Mouse (Mus musculus) neural tube, embryonic 15.5 days (tissue): ENCODE results near the gene Prune1. TPM values are rescaled to one million over a fixed set of nuclear protein-coding genes. Genes with fewer than 3 reads are reported as not detected.

Experiments used
- ATAC-seq: fragments of 200-750 bp; cut with Nextera tagmentation; 2 replicates; pipeline ENCODE4 v1.8.0; 2017; ENCODE audit warnings: mild to moderate bottlenecking, moderate TSS enrichment, moderate library complexity; ENCODE audit not compliant: low FRiP score
- H3K27ac ChIP-seq: fragments of 300-500 bp; sonication (generic); replicated peaks from 2 replicates; pipeline ENCODE4 v1.5.1; 2015; ENCODE audit warnings: mild to moderate bottlenecking, inconsistent platforms
- H3K27me3 ChIP-seq: fragments of 300-500 bp; sonication (generic); replicated peaks from 2 replicates; pipeline ENCODE4 v1.6.1; 2015; ENCODE audit warnings: inconsistent platforms
- H3K36me3 ChIP-seq: fragments of 300-500 bp; sonication (generic); 2 replicates; pipeline ENCODE4 v1.6.1; 2015; ENCODE audit warnings: inconsistent platforms
- H3K4me1 ChIP-seq: fragments of 300-500 bp; sonication (generic); 2 replicates; pipeline ENCODE4 v1.6.1; 2015; ENCODE audit warnings: inconsistent platforms
- H3K4me2 ChIP-seq: fragments of 300-500 bp; sonication (generic); 2 replicates; pipeline ENCODE4 v1.6.1; 2015; ENCODE audit warnings: inconsistent platforms, mild to moderate bottlenecking, moderate library complexity
- H3K4me3 ChIP-seq: fragments of 300-500 bp; sonication (generic); replicated peaks from 2 replicates; pipeline ENCODE4 v1.5.1; 2015; ENCODE audit warnings: mild to moderate bottlenecking, inconsistent platforms
- H3K9ac ChIP-seq: fragments of 300-500 bp; sonication (generic); replicated peaks from 2 replicates; pipeline ENCODE4 v1.6.1; 2015; ENCODE audit warnings: mild to moderate bottlenecking, inconsistent platforms
- H3K9me3 ChIP-seq: fragments of 300-500 bp; sonication (generic); replicated peaks from 2 replicates; pipeline ENCODE4 v1.6.1; 2016; ENCODE audit warnings: inconsistent platforms
- WGBS: fragments of 180-500 bp; shearing (Covaris S2); methylation state at CpG from one replicate; pipeline ENCODE4 v1.1.7; 2015; ENCODE audit warnings: mixed read lengths; 5-methylcytosine and 5-hydroxymethylcytosine counted together
- polyA plus RNA-seq: library from polyadenylated mRNA; unstranded; fragments of >200 nt; fragmentation: Nextera tagmentation; extraction: Ambion mirVana; gene quantifications from 2 replicates; pipeline ENCODE4 v1.2.1, GENCODE M21; 2015

Prune1 gene
- polyA plus RNA-seq, 1 experiment from 2014 or later, result 61.7 TPM

GRCm38 (mm10) chr3:95273471-95273870 is 8.4 kb downstream of the Prune1 start:
- no peak overlapping the region for H3K9ac ChIP-seq
- ATAC-seq, result no peak
- no peak overlapping the region for H3K4me3 ChIP-seq
- no peaks in the 10 kb centered on the region for H3K9me3 ChIP-seq
- no peaks in the 10 kb centered on the region; the same call in 1 of the 2 replicates for H3K4me1 ChIP-seq
- no peak overlapping the region for H3K27ac ChIP-seq
- H3K4me2 ChIP-seq, result no peak overlapping the region
- H3K27me3 ChIP-seq, result no peaks in the 10 kb centered on the region
- 93% methylated on average over 5 of the region's 5 CpGs for WGBS
- H3K36me3 ChIP-seq, result peaks cover 5% of the 10 kb centered on the region; the same call in 1 of the 2 replicates

- ATAC-seq, result no peak
- Histone ChIP-seq H3K27me3 (no peaks in the 10 kb centered on the region), H3K27ac (no peak overlapping the region), H3K36me3 (peaks cover 27% of the 10 kb centered on the region), H3K4me2 (no peak overlapping the region), H3K4me1 (no peaks in the 10 kb centered on the region), H3K4me3 (no peak overlapping the region), H3K9me3 (no peaks in the 10 kb centered on the region), H3K9ac (no peak overlapping the region)
- WGBS, result 83% methylated on average over 12 of the region's 12 CpGs
These were observed 11.0 kb downstream of the Prune1 start for GRCm38 (mm10) chr3:95270766-95271364.

- Histone ChIP-seq H3K4me2 (no peak overlapping the region), H3K9ac (no peak overlapping the region), H3K4me1 (no peaks in the 10 kb centered on the region), H3K4me3 (no peak overlapping the region), H3K27me3 (no peaks in the 10 kb centered on the region), H3K36me3 (peaks cover 35% of the 10 kb centered on the region), H3K27ac (no peak overlapping the region), H3K9me3 (no peaks in the 10 kb centered on the region)
- 86% methylated on average over 5 of the region's 5 CpGs for WGBS
- ATAC-seq, result no peak
These were observed 12.1 kb downstream of the Prune1 start for GRCm38 (mm10) chr3:95269789-95270188.

GRCm38 (mm10) chr3:95267855-95268254 is 14.0 kb downstream of the Prune1 start:
- Histone ChIP-seq H3K9me3 (no peaks in the 10 kb centered on the region), H3K9ac (no peak overlapping the region), H3K4me1 (no peaks in the 10 kb centered on the region), H3K4me2 (no peak overlapping the region), H3K36me3 (peaks cover 47% of the 10 kb centered on the region), H3K4me3 (no peak overlapping the region), H3K27ac (no peak overlapping the region), H3K27me3 (no peaks in the 10 kb centered on the region)
- ATAC-seq, result no peak

DNA sequence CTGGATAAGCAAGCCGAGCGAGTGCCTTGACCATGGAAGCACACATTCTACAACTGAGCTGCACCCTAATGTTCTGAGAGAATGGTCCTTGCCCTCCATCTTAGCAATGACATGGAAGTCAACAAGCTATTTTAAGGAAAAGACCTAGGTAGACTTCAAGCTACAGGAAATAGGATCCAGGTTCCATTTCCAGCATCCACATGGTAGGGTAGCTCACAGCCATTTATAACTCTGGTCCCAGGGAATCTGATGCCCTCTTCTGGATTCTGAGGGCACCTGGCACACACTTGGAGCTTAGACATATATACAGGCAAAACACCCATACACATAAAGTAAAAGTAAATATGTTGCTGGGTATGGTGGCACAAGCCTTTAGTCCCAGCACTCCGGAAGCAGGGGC is 15.8 kb downstream of the Prune1 start:
- H3K4me1 ChIP-seq, result no peaks in the 10 kb centered on the region
- H3K27me3 ChIP-seq, result no peaks in the 10 kb centered on the region
- no peak overlapping the region for H3K4me2 ChIP-seq
- H3K27ac ChIP-seq, result no peak overlapping the region
- no peak overlapping the region for H3K4me3 ChIP-seq
- ATAC-seq, result no peak
- WGBS, result 98% methylated on average over 3 of the region's 3 CpGs
- peaks cover 63% of the 10 kb centered on the region for H3K36me3 ChIP-seq
- no peak overlapping the region for H3K9ac ChIP-seq
- no peaks in the 10 kb centered on the region for H3K9me3 ChIP-seq

DNA sequence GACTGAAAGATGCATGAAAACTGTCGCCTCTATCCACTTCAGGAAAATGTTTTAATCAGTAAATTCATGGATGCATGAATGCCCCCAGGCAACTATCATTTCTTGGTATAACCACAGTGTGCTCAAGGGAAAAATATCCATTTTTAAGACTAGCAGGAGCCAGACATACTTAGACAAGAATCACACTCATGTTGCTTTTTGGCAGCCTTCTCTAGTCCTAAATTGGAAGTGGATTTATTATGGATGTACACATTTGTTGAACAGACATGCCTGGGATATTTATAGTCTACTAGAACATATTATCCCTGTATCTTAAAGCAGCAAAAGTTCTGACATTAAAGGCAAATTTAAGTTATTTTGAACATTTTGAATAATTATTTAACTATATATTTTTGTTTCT is 17.2 kb downstream of the Prune1 start:
- H3K4me1 ChIP-seq, result no peaks in the 10 kb centered on the region
- no peak overlapping the region for H3K4me3 ChIP-seq
- H3K9me3 ChIP-seq, result no peaks in the 10 kb centered on the region
- no peaks in the 10 kb centered on the region for H3K27me3 ChIP-seq
- 48% methylated on average over 1 of the region's 1 CpGs for WGBS
- H3K9ac ChIP-seq, result no peak overlapping the region; the same call in 1 of the 2 replicates
- H3K27ac ChIP-seq, result no peak overlapping the region
- no peak overlapping the region for H3K4me2 ChIP-seq
- no peak for ATAC-seq
- H3K36me3 ChIP-seq, result peaks cover 74% of the 10 kb centered on the region

GRCm38 (mm10) chr3:95263089-95263739 is 18.7 kb downstream of the Prune1 start:
- ATAC-seq, result no peak
- H3K4me3 ChIP-seq, result no peak overlapping the region
- no peaks in the 10 kb centered on the region for H3K4me1 ChIP-seq
- WGBS, result 55% methylated on average over 11 of the region's 11 CpGs
- H3K9ac ChIP-seq, result no peak overlapping the region
- H3K9me3 ChIP-seq, result no peaks in the 10 kb centered on the region
- no peak overlapping the region for H3K4me2 ChIP-seq
- H3K36me3 ChIP-seq, result peaks cover 83% of the 10 kb centered on the region
- H3K27ac ChIP-seq, result no peak overlapping the region
- H3K27me3 ChIP-seq, result no peaks in the 10 kb centered on the region

- Histone ChIP-seq H3K4me1 (no peaks in the 10 kb centered on the region), H3K4me3 (no peak overlapping the region), H3K27me3 (no peaks in the 10 kb centered on the region), H3K4me2 (no peak overlapping the region), H3K9ac (no peak overlapping the region), H3K36me3 (peaks cover 84% of the 10 kb centered on the region), H3K27ac (no peak overlapping the region), H3K9me3 (no peaks in the 10 kb centered on the region)
- 97% methylated on average over 4 of the region's 4 CpGs for WGBS
- ATAC-seq, result no peak
These were observed 19.9 kb downstream of the Prune1 start for GRCm38 (mm10) chr3:95261975-95262374.

DNA sequence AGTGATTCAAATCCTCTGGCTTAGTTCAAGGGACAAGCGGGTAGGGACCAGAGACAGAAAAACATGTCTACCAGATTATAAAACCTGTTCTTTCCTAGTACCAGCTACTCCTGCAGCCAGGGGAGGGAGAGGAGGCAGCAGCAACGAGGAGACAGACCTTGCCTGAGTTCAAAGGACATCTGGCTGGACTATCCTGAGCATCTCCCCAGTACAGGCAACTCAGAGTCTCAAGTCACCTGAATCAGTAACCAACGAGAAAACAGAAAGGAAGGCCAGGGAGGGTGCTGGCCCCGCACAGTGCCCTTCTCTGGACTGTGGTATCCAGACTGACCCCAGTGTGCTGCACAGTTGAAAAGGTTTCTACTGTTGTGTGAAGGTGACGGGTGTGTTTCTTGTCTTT is 24.9 kb downstream of the Prune1 start:
- peaks cover 81% of the 10 kb centered on the region for H3K36me3 ChIP-seq
- no peak overlapping the region for H3K4me3 ChIP-seq
- no peak for ATAC-seq
- H3K4me1 ChIP-seq, result no peaks in the 10 kb centered on the region
- no peak overlapping the region for H3K4me2 ChIP-seq
- no peaks in the 10 kb centered on the region for H3K9me3 ChIP-seq
- H3K9ac ChIP-seq, result no peak overlapping the region
- WGBS, result 78% methylated on average over 5 of the region's 5 CpGs
- H3K27me3 ChIP-seq, result no peaks in the 10 kb centered on the region
- no peak overlapping the region for H3K27ac ChIP-seq

DNA sequence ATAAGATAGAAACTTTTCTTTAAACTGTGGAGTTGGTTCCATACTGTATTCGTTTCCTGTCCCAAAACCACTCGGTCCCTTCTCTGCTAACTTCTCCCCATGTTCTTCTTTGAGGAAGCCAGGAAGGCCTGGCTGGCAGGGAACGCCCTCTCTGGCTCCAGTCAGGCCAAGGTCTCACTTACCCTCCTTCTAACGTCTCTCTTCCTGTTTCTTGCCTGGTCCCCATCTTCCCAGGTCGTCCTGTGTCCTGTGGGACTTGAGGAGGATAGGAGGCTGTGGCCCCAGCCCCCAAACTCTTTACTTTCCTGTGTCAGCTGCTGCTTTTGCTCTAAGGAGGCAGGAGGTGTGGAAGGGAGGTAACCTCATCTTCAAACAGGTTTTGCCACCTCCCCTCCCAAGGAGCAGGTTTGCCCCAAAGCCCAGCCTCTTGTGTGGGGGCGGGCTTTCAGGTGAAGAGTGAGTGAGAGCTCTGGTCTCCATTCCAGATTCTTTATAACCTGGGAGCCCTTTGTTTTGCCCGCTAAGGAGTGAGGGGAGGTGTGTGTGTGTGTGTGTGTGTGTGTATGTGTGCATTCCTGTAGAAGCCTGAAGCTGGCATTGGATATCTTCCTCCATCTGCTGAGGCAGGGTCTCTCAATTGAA is 31.0 kb downstream of the Prune1 start, which contains the start of gene Bnipl:
Bnipl (minus strand) TSS at position 411 of the 642 bp plus-strand sequence.
- Histone ChIP-seq H3K27me3 (no peaks in the 10 kb centered on the region), H3K9me3 (no peaks in the 10 kb centered on the region), H3K4me2 (no peak within 1 kb of the TSS), H3K9ac (no peak within 1 kb of the TSS), H3K4me1 (no peaks in the 10 kb centered on the region), H3K36me3 (peaks cover 25% of the 10 kb centered on the region), H3K4me3 (no peak within 1 kb of the TSS), H3K27ac (no peak within 1 kb of the TSS)
- WGBS, result 56% methylated on average over 7 of the region's 7 CpGs
- no peak for ATAC-seq

- Histone ChIP-seq H3K36me3 (peaks cover 25% of the 10 kb centered on the region), H3K4me2 (no peak overlapping the region)
These were observed 31.5 kb downstream of the Prune1 start for GRCm38 (mm10) chr3:95250361-95250760.

More at GRCm38 (mm10) chr3:95250361-95250760, 31.5 kb downstream of the Prune1 start:
- Histone ChIP-seq H3K4me3 (no peak overlapping the region), H3K27ac (no peak overlapping the region), H3K27me3 (no peaks in the 10 kb centered on the region), H3K4me1 (no peaks in the 10 kb centered on the region), H3K9me3 (no peaks in the 10 kb centered on the region), H3K9ac (no peak overlapping the region)
- 86% methylated on average over 5 of the region's 5 CpGs for whole genome bisulfite sequencing
- ATAC-seq, result no peak
